Mouse (Mus musculus): ENCODE results near the gene Mettl21a. TPM values are rescaled to one million over a fixed set of nuclear protein-coding genes. Genes with fewer than 3 reads are reported as not detected.
"Not testable (repeated sequence)": the region's sequence is repeated elsewhere in the genome, so short reads cannot be mapped to it uniquely, and the experiment has no call there.

Gene Mettl21a
- total RNA-seq, 2 experiments from 2014 or later = 8.0 to 12.2 TPM

GRCm38 (mm10) chr1:64601242-64601842 is 15.7 kb downstream of the Mettl21a start:
- Histone ChIP-seq H3K4me3 (no peak overlapping the region), H3K27ac (no peak overlapping the region)
- no peak for TF ChIP-seq CTCF (conservative IDR thresholded peaks at IDR 0.05)
- no peak for DNase-seq (ENCODE audit: low spot score in 2 of 2)

- no peak for DNase-seq (ENCODE audit: low spot score in 2 of 2)
Observed at GRCm38 (mm10) chr1:64600413-64601077, 16.5 kb downstream of the Mettl21a start.

DNA sequence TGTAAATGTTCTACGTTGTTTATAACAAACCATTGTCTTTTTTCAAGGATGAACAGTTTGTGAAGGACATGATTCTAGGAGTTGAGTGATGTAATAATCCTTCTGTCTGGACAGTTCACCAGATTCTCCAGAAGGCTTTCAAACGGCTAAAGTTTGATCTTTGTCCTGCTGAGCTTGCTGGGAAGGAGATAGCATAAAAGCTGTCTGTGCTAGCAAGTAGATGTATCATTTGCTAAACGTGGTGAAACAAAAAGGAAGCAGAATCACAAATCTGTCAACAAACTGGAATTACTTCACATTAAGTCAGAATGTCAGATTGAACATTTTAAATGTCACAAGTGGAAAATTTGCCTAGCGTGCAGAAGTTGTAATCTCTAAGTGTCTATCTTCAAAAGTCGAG is 18.1 kb downstream of the Mettl21a start:
- no peak overlapping the region for H3K4me3 ChIP-seq
- no peak for TF ChIP-seq CTCF (conservative IDR thresholded peaks at IDR 0.05)
- no peak for DNase-seq (ENCODE audit: low spot score in 2 of 2)
- H3K27ac ChIP-seq = no peak overlapping the region

More at GRCm38 (mm10) chr1:64600413-64601077, 16.5 kb downstream of the Mettl21a start:
- Histone ChIP-seq H3K4me3 (no peak overlapping the region), H3K27ac (no peak overlapping the region; the same call in 1 of the 2 replicates)
- TF ChIP-seq CTCF (conservative IDR thresholded peaks at IDR 0.05) = no peak

- Histone ChIP-seq H3K27ac (no peak overlapping the region), H3K4me3 (no peak overlapping the region)
- DNase-seq (ENCODE audit: low spot score in 2 of 2) = no peak
- no peak for TF ChIP-seq CTCF (conservative IDR thresholded peaks at IDR 0.05)
Observed at GRCm38 (mm10) chr1:64578801-64579200, 38.2 kb downstream of the Mettl21a start.

- not testable (repeated sequence) for DNase-seq (ENCODE audit: low spot score in 2 of 2); H3K4me3 ChIP-seq; H3K27ac ChIP-seq
Observed at GRCm38 (mm10) chr1:64577911-64578310, 39.1 kb downstream of the Mettl21a start.

DNA sequence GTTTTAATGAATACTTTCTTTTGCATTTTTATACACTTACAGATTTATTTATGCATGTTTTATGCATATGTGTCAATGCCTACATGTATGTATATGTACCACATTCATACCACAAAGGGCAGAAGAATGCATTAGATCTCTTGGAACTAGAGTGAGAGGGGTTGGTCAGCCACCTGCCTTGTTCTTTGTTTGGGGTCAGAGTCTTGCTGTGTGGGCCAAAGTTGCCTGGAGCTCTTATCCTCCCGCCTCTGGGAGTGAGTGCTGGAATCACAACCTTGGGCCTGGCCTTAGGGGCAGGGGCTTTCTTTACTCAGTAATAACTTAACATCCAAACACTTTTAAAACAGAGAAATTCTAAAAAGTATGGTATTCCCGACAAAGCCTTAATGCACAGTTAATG is 40.3 kb downstream of the Mettl21a start:
- Histone ChIP-seq H3K27ac (no peak overlapping the region), H3K4me3 (no peak overlapping the region)
- no peak for DNase-seq (ENCODE audit: low spot score in 2 of 2)
- TF ChIP-seq CTCF (conservative IDR thresholded peaks at IDR 0.05) = no peak

DNA sequence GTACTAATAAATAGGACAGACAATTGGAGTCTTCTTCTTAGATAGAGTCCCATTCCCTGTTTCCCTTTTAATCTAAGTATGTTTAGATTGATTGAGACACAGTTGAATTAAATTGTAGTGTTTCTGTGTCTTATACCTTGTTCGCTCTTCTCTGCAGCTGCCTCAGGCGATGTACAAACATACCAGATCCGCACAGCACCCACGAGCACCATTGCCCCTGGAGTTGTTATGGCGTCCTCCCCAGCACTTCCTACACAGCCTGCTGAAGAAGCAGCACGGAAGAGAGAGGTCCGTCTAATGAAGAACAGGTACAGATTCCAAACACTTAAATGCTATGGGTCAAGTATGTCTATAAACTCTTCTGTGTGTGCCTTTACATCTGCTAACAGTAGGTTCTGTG is 41.0 kb downstream of the Mettl21a start:
- no peak for DNase-seq (ENCODE audit: low spot score in 2 of 2)
- H3K4me3 ChIP-seq = no peak overlapping the region
- no peak overlapping the region for H3K27ac ChIP-seq
- TF ChIP-seq CTCF (conservative IDR thresholded peaks at IDR 0.05) = no peak

GRCm38 (mm10) chr1:64568206-64568605 is 48.8 kb downstream of the Mettl21a start:
- Histone ChIP-seq H3K27ac (no peak overlapping the region), H3K4me3 (no peak overlapping the region)
- TF ChIP-seq CTCF (conservative IDR thresholded peaks at IDR 0.05) = no peak
- DNase-seq (ENCODE audit: low spot score in 2 of 2) = no peak

- no peak for TF ChIP-seq CTCF (conservative IDR thresholded peaks at IDR 0.05)
- Histone ChIP-seq H3K4me3 (no peak overlapping the region), H3K27ac (no peak overlapping the region)
- DNase-seq (ENCODE audit: low spot score in 2 of 2) = no peak
Observed at GRCm38 (mm10) chr1:64560105-64560504, 56.9 kb downstream of the Mettl21a start.

Other genes with a start within 250 kb of the Mettl21a start
- 10 to 100 TPM; 54.3 to 55.9 TPM for gene Creb1, start 84.6 kb downstream of the Mettl21a start, total RNA-seq (2021)
- gene Ccnyl1, start 73.2 kb upstream of the Mettl21a start, total RNA-seq (2021) = 10 to 100 TPM; 12.9 to 14.8 TPM
- 1 to 10 TPM in 1 of 2 experiments, under 1 TPM in 1; 0.93 to 1.3 TPM for gene Fzd5, start 120.5 kb upstream of the Mettl21a start, total RNA-seq (2021)

Data from layer of hippocampus, adult 2 months (tissue).